Mouse (Mus musculus): ENCODE measurements at regions not wholly inside any gene's neighbourhood (a gene's known extent, or its start where the extent isn't known, plus 50 kb on each side); places are given as distances from the start of the nearest gene placed in this dataset.
A peak's percentile ranks its signal among the peaks of the same experiment; 100 is the strongest.

DNA sequence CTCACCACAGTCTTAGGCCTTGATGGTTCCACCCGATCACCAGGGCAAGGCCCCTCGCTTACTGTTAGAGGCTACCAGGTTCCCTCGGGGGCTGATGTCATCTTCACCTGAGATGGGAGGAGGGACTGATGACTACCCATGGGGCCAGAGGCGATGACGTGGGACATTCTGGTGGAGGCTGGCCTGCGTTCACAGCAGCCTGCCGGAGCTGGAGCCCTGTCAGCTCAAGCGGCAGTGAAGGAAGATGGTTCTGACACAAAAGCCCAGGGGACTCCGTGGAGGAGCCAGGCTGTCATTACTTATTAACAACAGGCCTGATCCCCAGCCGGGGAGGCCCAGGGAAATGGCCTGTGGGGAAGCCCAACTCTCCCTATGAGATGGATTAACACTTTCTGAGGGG is 121.3 kb upstream of the Atp6ap2 start:
- Histone ChIP-seq H3K27ac (ENCODE audit: low read length) (peak overlapping the region; percentile 29), H3K4me2 (ENCODE audit: low read depth, low read length) (no peak overlapping the region), H3K9ac (ENCODE audit: low read depth, low read length) (no peak overlapping the region), H3K27me3 (ENCODE audit: control insufficient read depth, insufficient read depth, low read depth, low read length) (no peaks in the 10 kb centered on the region), H3K9me3 (replicated peaks; ENCODE audit: control insufficient read depth, low read length) (no peaks in the 10 kb centered on the region), H3K4me1 (ENCODE audit: control insufficient read depth, low read depth, low read length) (no peaks in the 10 kb centered on the region; the same call in 1 of the 2 replicates), H3K4me3 (ENCODE audit: low read depth, low read length) (no peak overlapping the region), H3K36me3 (ENCODE audit: control insufficient read depth, insufficient read depth) (no peaks in the 10 kb centered on the region)
- ATAC-seq (ENCODE audit: low read depth): no peak
- WGBS (ENCODE audit: insufficient replicate concordance): 51% methylated on average over 10 of the region's 10 CpGs

DNA sequence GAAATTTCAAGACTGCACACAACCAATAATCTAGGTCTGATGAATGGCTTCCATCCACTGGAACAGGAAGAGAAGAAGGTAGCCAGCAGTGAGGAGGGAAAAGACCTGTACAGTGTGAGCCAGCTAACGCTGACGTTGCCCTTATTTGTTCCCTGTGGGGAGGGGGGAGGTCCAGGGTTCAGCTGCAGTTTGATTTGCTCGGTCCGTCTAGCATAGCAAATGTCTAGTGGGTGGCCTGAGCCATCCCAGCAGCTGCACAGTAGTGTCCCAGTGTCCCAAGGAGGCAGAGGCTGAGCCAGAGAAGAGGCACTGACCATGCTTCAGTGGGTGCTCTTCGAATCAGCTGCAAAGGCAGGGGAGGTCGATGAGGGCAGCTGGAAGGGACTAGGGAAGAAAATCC is 120.7 kb upstream of the Atp6ap2 start:
- ATAC-seq (ENCODE audit: low read depth): peak; percentile 75
- H3K27ac ChIP-seq (ENCODE audit: low read length): peak overlapping the region; percentile 73
- no peaks in the 10 kb centered on the region for H3K27me3 ChIP-seq (ENCODE audit: control insufficient read depth, insufficient read depth, low read depth, low read length)
- H3K4me1 ChIP-seq (ENCODE audit: control insufficient read depth, low read depth, low read length): no peaks in the 10 kb centered on the region; the same call in 1 of the 2 replicates
- H3K9ac ChIP-seq (ENCODE audit: low read depth, low read length): no peak overlapping the region
- no peaks in the 10 kb centered on the region for H3K9me3 ChIP-seq (replicated peaks; ENCODE audit: control insufficient read depth, low read length)
- H3K4me3 ChIP-seq (ENCODE audit: low read depth, low read length): no peak overlapping the region
- WGBS (ENCODE audit: insufficient replicate concordance): 37% methylated on average over 6 of the region's 6 CpGs
- no peak overlapping the region for H3K4me2 ChIP-seq (ENCODE audit: low read depth, low read length)
- no peaks in the 10 kb centered on the region for H3K36me3 ChIP-seq (ENCODE audit: control insufficient read depth, insufficient read depth)

DNA sequence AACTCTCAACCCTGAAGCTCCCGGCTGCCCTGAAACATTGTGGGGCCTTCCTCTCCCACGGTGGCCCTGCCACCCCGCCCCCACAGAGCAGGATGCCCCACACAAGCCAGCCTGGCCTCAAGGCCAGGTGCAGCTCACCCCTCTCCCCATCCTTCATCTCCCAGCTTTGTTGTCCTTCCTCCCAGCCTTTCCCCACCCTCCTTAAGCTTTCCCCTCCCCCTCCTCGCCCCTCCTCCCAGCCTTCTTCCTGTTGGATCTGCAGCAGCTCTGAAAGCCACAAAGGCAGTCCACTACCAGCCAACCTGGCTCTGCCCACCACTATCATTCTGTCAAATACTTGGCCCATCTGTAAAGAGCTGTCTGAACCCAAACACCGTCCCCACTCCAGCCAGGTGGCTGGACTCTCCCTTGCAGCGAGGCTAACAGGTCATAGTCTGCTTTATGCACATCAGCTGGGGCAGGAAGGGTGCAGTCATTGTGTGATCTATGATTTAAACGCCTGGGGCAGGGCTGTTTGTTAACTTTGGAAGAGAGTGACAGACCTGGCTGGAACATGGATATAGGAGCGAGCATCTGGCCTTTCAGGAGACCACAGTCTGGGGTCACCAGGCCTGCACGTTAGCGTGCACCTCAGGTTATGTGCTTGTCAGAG is 119.9 kb upstream of the Atp6ap2 start:
- Histone ChIP-seq H3K36me3 (ENCODE audit: control insufficient read depth, insufficient read depth) (no peaks in the 10 kb centered on the region), H3K27ac (ENCODE audit: low read length) (peak overlapping the region; percentile 73), H3K9ac (ENCODE audit: low read depth, low read length) (no peak overlapping the region), H3K9me3 (replicated peaks; ENCODE audit: control insufficient read depth, low read length) (no peaks in the 10 kb centered on the region), H3K4me1 (ENCODE audit: control insufficient read depth, low read depth, low read length) (no peaks in the 10 kb centered on the region; the same call in 1 of the 2 replicates), H3K4me2 (ENCODE audit: low read depth, low read length) (no peak overlapping the region), H3K4me3 (ENCODE audit: low read depth, low read length) (no peak overlapping the region), H3K27me3 (ENCODE audit: control insufficient read depth, insufficient read depth, low read depth, low read length) (no peaks in the 10 kb centered on the region)
- 36% methylated on average over 10 of the region's 10 CpGs for WGBS (ENCODE audit: insufficient replicate concordance)
- ATAC-seq (ENCODE audit: low read depth): peak; percentile 65

DNA sequence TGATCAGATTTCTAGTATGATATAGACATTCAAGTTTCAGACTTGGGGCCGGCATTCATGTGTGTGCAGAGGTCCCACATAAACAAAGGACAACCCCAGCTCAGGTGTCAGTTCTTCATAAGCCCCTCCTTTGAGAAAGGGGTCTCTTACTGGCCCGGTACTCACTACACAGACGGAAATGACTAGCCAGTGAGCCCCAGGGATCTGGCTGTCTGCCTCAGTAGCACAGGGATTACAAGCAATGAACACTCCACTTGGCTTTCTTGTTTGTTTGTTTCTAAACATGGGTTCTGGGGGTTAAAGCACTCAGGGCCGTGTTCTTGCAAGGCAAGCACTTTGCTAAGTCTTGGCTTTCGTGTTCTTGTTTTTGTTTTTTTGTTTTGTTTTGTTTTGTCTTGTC is 115.3 kb upstream of the Atp6ap2 start:
- Histone ChIP-seq H3K4me1 (ENCODE audit: control insufficient read depth, low read depth, low read length) (no peaks in the 10 kb centered on the region; the same call in 1 of the 2 replicates), H3K27ac (ENCODE audit: low read length) (no peak overlapping the region), H3K4me2 (ENCODE audit: low read depth, low read length) (no peak overlapping the region), H3K36me3 (ENCODE audit: control insufficient read depth, insufficient read depth) (no peaks in the 10 kb centered on the region), H3K4me3 (ENCODE audit: low read depth, low read length) (no peak overlapping the region), H3K9ac (ENCODE audit: low read depth, low read length) (no peak overlapping the region), H3K27me3 (ENCODE audit: control insufficient read depth, insufficient read depth, low read depth, low read length) (no peaks in the 10 kb centered on the region), H3K9me3 (replicated peaks; ENCODE audit: control insufficient read depth, low read length) (no peaks in the 10 kb centered on the region)
- 59% methylated on average over 5 of the region's 5 CpGs for whole genome bisulfite sequencing (ENCODE audit: insufficient replicate concordance)
- ATAC-seq (ENCODE audit: low read depth): no peak

DNA sequence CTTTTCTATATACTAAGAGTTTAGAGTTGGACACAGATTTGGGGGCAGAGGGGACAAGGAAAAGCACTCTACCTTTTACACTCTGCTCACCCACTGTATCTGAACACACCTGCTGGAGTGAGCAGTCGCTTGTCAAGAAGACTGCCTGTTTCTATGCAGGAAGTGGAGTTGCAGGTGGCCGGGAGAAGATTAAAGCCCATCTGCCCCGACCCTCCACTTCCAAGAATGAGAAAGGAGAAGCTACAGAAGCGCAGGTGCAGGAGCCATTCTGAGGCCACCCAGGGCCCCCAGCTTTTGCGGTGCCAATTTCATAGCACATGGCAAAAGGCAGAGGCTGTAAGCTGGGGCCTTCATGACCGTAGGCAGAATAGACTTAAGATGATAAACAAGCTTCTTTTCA is 108.4 kb upstream of the Atp6ap2 start:
- Histone ChIP-seq H3K27me3 (ENCODE audit: control insufficient read depth, insufficient read depth, low read depth, low read length) (no peaks in the 10 kb centered on the region), H3K27ac (ENCODE audit: low read length) (no peak overlapping the region), H3K4me3 (ENCODE audit: low read depth, low read length) (no peak overlapping the region), H3K4me1 (ENCODE audit: control insufficient read depth, low read depth, low read length) (no peaks in the 10 kb centered on the region), H3K9ac (ENCODE audit: low read depth, low read length) (no peak overlapping the region), H3K36me3 (ENCODE audit: control insufficient read depth, insufficient read depth) (no peaks in the 10 kb centered on the region), H3K4me2 (ENCODE audit: low read depth, low read length) (no peak overlapping the region), H3K9me3 (replicated peaks; ENCODE audit: control insufficient read depth, low read length) (no peaks in the 10 kb centered on the region)
- WGBS (ENCODE audit: insufficient replicate concordance): 30% methylated on average over 6 of the region's 6 CpGs
- no peak for ATAC-seq (ENCODE audit: low read depth)

DNA sequence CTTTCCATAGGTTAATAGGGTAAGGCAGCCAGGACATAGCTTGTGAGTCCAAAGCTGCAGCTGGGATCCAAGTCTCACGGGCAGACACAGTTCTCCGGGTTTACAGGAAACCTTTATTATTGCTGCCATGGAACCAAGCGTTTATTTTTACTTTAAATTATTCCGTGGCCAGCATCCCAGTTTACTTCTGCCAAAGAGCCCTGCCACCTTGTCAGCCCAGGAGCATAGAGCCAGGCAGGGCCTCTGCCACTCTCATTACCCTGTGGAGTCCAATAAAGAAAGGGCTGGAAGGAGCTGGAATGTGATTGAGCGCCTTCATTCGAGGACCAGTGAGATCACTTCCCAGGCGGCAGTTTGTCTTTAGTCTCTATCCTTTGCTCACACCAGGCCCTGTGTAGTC is 96.6 kb upstream of the Atp6ap2 start:
- 71% methylated on average over 7 of the region's 7 CpGs for WGBS (ENCODE audit: insufficient replicate concordance)
- Histone ChIP-seq H3K36me3 (ENCODE audit: control insufficient read depth, insufficient read depth) (no peaks in the 10 kb centered on the region), H3K27ac (ENCODE audit: low read length) (no peak overlapping the region), H3K4me1 (ENCODE audit: control insufficient read depth, low read depth, low read length) (no peaks in the 10 kb centered on the region), H3K4me3 (ENCODE audit: low read depth, low read length) (no peak overlapping the region), H3K9me3 (replicated peaks; ENCODE audit: control insufficient read depth, low read length) (no peaks in the 10 kb centered on the region), H3K27me3 (ENCODE audit: control insufficient read depth, insufficient read depth, low read depth, low read length) (no peaks in the 10 kb centered on the region; the same call in 1 of the 2 replicates), H3K4me2 (ENCODE audit: low read depth, low read length) (no peak overlapping the region), H3K9ac (ENCODE audit: low read depth, low read length) (no peak overlapping the region)
- ATAC-seq (ENCODE audit: low read depth): no peak

DNA sequence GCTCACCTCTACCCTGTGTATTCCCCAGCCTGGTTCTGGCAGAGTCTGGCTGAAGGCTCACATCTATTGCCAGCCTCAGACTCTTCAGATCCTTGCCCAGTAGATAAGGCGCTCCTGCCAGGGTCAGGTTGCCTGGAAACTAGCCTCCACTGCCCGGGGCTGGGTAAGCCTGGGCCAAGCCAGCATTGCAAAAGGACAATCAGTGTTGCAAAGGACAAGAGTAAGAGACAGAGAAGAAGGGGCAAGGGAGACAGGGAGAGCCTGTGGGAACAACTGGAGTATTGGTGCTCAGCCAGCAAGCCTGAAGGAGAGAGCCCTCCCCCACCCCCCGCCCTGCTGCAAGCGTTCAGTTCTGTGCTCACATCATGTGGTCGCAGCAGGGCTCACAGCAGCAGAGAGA is 94.4 kb upstream of the Atp6ap2 start:
- ATAC-seq (ENCODE audit: low read depth): no peak
- no peaks in the 10 kb centered on the region for H3K36me3 ChIP-seq (ENCODE audit: control insufficient read depth, insufficient read depth)
- no peaks in the 10 kb centered on the region for H3K9me3 ChIP-seq (replicated peaks; ENCODE audit: control insufficient read depth, low read length)
- H3K4me1 ChIP-seq (ENCODE audit: control insufficient read depth, low read depth, low read length): no peaks in the 10 kb centered on the region
- H3K27me3 ChIP-seq (ENCODE audit: control insufficient read depth, insufficient read depth, low read depth, low read length): no peaks in the 10 kb centered on the region; the same call in 1 of the 2 replicates
- no peak overlapping the region for H3K9ac ChIP-seq (ENCODE audit: low read depth, low read length)
- H3K4me3 ChIP-seq (ENCODE audit: low read depth, low read length): no peak overlapping the region
- 45% methylated on average over 5 of the region's 5 CpGs for WGBS (ENCODE audit: insufficient replicate concordance)
- H3K4me2 ChIP-seq (ENCODE audit: low read depth, low read length): no peak overlapping the region
- H3K27ac ChIP-seq (ENCODE audit: low read length): no peak overlapping the region

DNA sequence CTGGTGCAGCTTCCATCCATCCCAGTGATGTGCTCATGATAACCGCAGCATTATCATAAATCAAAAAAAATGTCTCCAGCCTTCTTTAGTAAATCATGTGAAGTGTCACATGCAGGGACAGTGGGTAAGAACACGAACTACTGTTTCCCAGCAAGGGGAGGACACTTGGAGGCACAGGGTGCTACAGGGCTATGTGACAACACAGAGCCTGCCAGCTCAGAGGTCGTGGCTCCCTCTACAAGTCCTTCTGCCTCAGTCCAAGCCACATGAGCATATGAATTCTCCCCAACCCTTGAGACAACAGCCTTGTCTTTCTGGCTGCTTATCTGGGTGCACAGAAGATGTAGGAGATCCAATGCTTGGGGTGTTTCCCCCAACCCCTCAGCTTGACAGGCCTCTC is 93.7 kb upstream of the Atp6ap2 start:
- no peaks in the 10 kb centered on the region; the same call in 1 of the 2 replicates for H3K27me3 ChIP-seq (ENCODE audit: control insufficient read depth, insufficient read depth, low read depth, low read length)
- no peaks in the 10 kb centered on the region for H3K9me3 ChIP-seq (replicated peaks; ENCODE audit: control insufficient read depth, low read length)
- no peak for ATAC-seq (ENCODE audit: low read depth)
- no peaks in the 10 kb centered on the region for H3K4me1 ChIP-seq (ENCODE audit: control insufficient read depth, low read depth, low read length)
- no peak overlapping the region for H3K27ac ChIP-seq (ENCODE audit: low read length)
- 35% methylated on average over 3 of the region's 3 CpGs for WGBS (ENCODE audit: insufficient replicate concordance)
- H3K4me2 ChIP-seq (ENCODE audit: low read depth, low read length): no peak overlapping the region
- H3K4me3 ChIP-seq (ENCODE audit: low read depth, low read length): no peak overlapping the region
- H3K9ac ChIP-seq (ENCODE audit: low read depth, low read length): no peak overlapping the region
- no peaks in the 10 kb centered on the region for H3K36me3 ChIP-seq (ENCODE audit: control insufficient read depth, insufficient read depth)

DNA sequence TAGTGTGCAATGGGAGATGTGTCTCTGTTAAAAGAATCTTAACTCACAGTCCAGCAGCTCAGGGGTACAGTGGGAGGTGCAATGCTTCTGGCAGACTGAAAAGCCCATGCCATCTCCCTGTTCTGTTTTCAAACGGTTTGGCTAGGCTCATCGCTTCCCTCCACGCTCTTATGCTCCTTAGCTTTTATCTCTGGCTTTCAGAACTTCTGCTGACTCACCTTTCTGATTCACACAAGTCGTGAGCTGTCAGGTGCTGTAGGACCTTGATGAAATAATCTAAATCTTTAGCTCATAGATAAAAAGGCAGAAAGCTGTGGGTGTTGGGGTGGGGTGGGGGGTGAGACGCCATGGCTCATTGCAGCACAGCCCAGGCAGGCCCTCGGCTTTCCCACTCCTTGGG is 93.1 kb upstream of the Atp6ap2 start:
- Histone ChIP-seq H3K9me3 (replicated peaks; ENCODE audit: control insufficient read depth, low read length) (no peaks in the 10 kb centered on the region), H3K36me3 (ENCODE audit: control insufficient read depth, insufficient read depth) (no peaks in the 10 kb centered on the region), H3K9ac (ENCODE audit: low read depth, low read length) (no peak overlapping the region), H3K4me1 (ENCODE audit: control insufficient read depth, low read depth, low read length) (no peaks in the 10 kb centered on the region), H3K27ac (ENCODE audit: low read length) (no peak overlapping the region), H3K27me3 (ENCODE audit: control insufficient read depth, insufficient read depth, low read depth, low read length) (no peaks in the 10 kb centered on the region; the same call in 1 of the 2 replicates), H3K4me3 (ENCODE audit: low read depth, low read length) (no peak overlapping the region), H3K4me2 (ENCODE audit: low read depth, low read length) (no peak overlapping the region)
- 36% methylated on average over 6 of the region's 6 CpGs for WGBS (ENCODE audit: insufficient replicate concordance)
- ATAC-seq (ENCODE audit: low read depth): no peak
